Mouse (Mus musculus) kidney, adult 18-20 months (tissue): ENCODE results near the gene Grin1.
"Not testable (repeated sequence)": the region's sequence is repeated elsewhere in the genome, so short reads cannot be mapped to it uniquely, and the experiment has no call there.

Source experiments
- DNase-seq: peaks from one replicate; pipeline ENCODE4 v3.0.0; 2021

Gene Grin1

DNA sequence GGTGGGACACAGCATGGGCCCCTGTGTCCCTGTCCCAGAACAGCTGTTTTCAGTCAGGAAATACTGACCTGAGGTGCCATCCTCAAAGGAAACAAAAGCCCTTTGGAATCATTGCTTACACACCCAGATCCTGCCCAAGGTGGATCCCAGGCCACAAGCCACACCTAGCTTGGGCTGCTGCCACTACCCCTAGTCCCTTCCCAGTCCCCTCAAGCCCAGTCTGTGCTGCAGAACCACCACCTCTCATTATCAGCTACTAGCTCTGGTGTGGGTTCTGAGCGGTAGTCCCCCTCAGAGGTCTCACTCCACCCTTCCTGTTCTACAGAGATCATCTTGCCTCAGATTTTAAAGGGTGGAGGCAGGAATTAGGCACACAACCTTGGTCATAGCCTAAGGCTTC lies 32.7 kb downstream of the Grin1 start:
- DNase-seq = no peak

DNA sequence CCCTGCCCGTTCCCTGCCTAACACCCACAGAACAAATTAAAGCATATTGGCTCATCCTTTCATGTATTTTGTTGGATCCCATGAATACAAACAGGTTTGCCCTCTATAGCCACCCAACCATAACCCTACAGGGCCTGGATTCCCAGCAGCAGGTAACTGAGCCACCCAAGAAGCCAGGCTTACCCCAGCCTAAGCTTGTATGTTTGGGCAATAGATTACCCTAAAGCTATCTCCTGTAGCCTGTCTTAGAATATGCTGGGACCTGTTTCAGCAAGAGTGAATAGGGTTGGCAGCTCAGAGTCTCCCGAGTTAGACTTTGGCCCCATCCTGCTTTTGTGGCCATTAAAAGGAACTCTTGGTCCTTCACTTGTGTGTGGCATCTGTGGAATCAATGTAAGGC lies 33.4 kb downstream of the Grin1 start:
- no peak for DNase-seq

DNA sequence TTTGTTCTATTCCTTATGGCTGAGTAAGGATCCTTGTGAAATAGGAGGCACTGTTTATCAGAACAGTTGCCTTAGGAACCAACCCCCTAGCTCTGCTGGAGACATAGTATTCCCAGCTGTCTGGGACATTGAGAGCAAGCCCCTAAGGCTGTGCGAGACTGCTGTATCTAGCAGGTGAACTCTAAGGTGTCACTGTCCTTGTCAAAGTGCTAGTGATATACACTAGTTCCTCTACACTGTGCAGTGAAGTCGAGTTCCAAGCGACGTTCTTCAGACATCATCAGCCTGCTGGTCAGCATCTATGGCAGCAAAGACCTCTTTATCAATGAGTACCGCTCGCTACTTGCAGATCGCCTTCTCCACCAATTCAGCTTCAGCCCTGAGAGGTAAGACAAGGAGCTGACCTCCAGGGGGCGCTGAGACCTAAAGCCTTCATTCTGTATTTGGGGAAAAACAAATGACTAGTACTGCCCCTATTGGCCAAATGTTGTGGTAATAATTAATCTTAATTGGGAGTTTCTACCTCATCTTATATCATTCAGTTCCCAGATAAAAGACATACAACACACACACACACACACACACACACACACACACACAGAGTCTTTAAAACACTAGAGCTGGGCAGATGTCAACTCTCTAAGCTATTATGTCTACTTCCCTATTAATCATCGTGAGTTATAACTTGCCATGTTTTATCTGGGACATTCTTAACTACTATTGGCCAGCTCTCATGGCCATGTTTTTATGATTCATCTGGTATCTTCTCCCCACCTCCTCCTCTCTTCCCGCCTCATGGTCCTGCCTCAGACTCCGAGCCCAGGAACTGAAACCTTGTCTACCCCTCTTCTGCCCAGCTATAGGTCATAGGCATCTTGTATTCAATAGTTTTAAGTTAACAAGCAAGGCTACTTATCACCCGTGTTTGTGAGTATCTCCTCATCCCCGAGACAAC lies 39.8 kb downstream of the Grin1 start:
- peak; percentile 88 for DNase-seq

DNA sequence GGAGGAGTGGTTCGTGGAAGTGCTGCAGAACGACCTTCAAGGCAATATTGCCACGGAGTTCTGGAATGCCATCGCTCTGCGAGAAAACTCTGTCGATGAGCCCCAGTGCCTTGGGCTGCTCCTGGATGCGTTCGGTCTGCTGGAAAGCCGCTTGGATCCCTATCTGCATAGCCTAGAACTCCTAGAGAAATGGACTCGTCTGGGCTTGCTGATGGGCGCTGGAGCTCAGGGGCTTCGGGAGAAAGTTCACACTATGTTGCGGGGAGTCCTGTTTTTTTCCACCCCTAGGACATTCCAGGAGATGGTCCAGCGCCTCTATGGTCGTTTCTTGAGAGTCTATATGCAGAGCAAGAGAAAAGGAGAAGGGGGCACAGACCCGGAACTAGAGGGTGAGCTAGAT lies 46.0 kb downstream of the Grin1 start:
- DNase-seq = no peak

DNA sequence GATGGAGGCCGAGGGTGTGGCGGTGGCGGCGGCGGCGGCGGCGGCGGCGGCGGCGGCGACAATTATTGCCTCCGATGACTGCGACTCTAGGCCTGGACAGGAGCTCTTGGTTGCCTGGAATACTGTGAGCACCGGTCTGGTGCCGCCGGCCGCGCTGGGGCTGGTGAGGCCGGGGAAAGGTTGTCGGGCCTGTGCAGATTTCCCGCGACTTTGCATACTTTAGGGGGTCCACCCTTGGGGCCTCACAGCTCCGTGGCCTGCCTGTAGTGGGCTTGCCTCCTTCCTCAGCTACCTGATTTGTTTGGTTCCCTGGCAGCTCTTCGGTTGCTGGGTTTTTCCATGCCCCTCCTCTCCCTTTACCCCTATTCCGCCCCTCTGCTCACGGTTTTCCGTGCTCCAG lies 46.5 kb downstream of the Grin1 start:
- no peak for DNase-seq

DNA sequence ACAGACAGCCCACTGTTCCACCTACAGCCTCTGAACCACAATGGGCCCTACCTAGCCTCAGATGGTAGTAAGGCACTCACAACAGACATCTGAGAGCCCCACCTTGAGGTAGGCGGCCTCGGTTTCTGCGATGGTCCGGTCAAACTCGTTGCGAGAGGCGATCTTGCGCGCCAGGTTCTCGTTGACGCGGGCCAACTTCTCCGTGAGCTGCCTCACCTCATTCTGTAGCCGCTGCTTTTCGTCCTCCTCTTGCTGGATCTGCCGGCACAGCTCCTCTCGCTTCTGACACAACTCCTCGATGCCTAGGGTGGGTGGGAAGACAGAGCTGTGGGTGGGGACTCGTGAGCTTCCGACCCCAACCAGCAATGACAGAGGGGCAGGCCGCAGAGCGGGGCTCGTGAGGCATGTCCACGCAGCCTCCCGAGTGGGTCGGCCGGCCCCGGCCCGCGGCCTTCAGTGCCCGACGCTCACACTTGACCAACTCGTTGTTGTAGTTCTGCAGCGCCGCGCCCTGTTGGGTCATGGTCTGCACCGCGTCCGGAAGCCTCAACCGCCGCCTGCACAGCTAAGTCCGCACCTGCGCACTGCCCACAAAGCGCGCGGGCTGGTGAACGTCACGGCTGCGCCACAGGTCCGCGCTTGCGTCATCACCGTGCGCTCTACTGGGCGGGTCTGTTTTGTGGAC lies 47.0 kb downstream of the Grin1 start, which contains the start of the genes Ssna1 and Anapc2:
Gene Ssna1, minus strand, starts transcription at position 612 of the 685 bp plus-strand sequence.
Gene Anapc2, plus strand, starts transcription at position 652 of the 685 bp plus-strand sequence.
- peak; percentile 99 for DNase-seq

DNA sequence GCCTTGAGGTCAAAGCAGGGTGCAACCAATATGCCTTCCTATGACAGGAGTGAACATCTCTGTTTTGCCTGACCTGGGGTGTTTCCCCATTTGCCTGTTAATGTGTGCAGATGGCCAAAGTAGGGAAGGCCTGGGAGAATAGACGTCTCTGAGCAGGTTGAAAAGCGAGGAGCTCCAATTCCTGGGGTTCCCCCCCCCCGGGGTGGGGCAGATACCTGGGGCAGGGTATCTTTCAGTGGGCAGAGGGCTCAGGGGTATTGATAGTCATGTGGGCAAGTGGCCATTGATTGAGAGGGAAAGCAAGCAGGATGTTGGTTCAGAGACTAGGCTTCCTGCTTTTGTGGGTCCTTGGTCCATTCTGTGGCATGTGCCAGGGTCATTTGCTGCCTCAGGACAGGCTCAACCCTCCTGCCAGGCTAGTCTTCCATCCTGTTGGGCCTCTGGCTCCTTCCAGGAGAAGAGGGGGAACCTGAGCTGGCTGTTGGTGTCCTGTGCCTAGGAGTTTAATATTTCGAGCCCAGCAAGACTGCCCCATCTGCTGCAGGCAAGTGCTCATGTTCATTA lies 51.2 kb downstream of the Grin1 start:
- DNase-seq = no peak

DNA sequence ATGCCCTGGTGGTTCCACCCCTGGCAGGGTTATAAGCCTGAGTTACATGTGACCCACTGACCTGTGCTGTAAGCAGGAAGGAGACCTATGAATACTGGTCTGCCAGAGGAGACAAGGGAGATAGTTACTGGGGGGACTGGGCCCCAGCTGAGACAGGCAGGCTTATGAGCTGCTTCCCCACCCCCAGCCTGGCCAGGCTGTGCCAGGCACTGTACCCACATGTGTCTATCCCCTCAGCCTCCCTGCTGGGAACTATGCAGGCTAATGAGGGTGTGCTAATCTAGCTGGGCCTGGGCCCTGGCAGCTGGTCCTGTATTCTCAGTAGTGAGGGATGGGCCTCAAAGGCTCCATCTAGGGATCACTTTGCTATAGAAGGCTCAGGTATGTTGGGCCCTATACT lies 51.7 kb downstream of the Grin1 start:
- DNase-seq = no peak

DNA sequence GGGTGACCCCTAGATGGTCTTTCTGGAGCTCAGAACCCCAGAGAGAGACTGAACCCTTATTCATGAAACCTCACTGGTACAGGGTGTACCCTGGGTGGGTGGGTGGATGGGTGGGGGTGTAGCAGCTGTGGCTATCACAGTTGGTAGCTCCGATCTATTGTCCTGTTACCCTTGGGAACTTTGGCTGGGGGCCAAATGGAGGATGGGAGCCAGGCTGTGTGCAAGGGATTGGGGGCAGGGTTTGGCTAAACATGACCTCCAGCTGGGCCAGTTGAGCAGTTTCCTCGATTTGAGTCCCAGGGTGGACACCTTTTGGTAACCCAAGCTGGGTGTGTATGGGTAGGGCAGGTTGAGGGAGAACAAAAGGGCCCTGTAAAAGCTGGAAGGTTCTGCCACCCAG lies 52.3 kb downstream of the Grin1 start:
- peak; percentile 72 for DNase-seq

DNA sequence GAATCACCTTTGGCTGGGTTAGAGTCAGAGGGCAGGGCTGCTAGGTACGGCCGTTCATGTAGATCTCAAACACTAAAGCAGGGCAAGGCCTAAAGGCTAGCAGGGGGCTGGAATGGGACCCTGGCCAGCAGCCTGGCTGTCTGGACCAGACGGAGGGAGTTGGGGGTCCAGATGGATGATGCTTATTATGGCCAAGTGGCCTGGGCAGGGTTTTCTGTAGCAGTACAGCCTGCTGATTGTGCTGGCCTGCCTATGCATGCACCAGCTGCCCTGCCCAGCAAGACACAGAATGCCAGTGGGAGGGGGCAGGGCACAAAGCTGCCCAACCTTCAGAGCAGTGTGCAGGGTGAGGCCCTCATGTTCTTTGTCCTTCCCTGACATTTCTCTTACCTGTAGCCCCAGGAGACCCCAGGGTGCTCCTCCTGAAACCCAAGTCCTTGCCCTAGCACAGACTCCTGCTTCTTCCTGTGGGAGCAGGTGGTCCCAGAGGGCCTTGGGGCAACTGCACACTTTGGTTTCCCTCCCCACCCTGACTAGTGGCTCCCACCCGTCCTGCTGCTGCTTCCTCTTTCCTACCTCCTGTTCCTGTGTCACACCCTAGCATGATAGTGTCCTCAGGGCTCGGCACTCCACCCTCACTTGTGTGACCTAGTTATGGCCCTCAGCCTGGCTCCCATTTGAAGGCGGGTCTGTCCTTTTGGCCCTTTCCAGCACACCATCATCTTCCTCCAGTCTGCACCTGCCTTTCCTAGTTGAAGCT lies 52.9 kb downstream of the Grin1 start:
- DNase-seq = peak; percentile 64

DNA sequence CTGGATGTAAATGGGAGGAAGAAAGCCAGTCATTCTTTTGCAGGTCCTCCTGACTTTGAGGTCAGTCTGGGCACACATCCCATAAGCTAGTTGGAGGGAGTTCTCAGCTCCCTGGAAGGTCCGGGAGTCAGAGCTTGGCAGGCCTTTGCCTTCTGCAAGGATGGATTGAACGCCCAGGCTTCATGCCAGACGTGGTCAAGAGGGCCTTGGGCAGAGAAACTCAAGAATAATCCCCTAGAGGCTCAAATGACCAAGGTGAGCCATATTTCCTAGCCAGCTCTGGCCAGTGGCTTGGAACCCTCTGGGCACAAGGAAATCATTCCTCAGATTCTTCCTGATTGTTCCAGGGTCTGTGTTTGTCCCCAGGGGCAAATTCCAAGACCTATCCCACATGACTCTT lies 54.1 kb downstream of the Grin1 start:
- DNase-seq = peak; percentile 78

DNA sequence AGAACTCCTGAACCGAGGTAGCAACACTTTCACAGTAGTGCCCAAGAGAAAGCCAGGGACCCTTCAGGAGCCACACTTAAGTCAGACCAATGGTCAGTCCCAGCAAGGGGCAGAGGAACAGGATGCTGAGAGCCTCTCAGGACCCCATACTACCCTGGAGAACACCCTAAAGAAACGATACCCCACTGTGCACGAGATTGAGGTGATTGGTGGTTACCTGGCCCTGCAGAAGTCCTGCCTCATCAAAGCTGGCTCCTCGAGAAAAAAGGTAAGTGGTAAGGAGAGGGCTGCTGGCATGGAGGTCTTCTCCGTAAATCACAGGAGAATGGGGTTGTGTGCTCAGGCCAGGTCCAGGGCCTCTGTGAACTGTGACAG lies 54.7 kb downstream of the Grin1 start:
- no peak for DNase-seq

DNA sequence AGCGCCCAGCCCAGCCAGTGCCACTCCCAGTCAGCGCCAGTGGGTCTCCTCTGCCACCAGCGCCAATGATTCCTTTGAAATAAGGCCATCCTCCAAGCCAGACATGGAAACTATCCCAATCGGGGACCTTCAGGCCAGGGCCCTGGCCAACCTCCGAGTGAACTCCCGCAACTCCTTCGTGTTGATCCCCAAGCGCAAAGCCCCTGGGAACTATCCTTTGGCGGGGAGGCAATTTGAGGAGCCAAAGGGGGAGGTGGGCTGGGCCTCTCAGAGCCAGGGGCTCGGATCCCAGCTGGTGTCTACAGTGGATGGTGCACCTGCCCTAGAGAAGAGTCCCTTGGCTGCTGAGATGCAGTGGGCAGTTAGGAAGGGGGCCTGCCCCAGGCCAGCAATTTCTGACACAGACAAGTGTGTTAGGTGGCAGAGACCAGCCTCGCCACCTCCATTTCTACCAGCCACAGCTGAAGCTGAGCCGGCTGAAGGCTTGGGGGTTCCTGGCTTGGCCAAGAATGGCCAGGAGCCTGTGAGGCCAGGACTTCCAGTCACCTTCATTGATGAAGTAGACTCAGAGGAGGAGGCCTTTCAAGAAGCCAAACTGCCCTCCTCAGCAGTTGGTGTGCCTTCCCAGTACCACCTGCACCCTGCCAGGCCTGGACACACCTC lies 55.2 kb downstream of the Grin1 start:
- peak; percentile 19 for DNase-seq

DNA sequence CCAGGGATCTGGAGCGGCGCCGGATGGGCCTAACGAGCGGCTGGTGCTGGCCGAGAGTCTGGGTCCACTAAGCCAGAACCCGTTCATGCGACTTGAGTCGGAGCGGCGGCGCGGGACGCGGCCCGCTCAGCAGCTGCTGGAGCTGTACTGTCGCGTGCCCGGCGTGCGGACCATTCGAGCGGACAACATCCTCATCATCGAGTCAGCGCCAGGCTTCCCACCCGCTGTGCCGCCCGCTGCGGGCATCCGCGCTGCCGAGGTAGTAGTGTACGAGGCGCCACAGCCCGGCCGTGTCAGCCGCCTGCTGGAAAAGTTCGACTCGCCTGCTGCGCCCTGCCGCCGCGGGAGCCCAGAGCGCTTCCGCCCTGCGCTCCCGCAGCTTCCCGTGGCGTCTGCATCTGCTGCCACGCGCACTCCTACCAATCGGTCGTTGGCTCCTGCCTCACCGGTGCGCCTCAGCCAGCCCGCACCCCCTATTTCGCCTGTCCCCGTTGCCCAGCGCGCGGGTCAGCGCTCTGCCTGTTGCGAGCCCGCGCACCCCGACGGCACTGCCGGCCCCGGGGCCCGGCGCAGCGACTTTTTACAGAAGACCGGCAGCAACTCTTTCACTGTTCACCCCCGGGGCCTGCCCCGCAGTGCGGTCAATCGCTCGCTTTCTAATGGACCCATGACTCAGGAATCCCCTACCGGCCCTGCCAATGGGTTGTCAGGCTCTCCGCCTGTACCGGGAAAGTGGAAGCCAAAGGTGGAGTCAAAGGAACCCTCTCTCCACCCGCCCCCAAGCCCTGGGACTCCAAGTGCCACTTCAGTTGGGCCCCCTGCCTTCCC lies 56.0 kb downstream of the Grin1 start:
- DNase-seq = peak; percentile 28

DNA sequence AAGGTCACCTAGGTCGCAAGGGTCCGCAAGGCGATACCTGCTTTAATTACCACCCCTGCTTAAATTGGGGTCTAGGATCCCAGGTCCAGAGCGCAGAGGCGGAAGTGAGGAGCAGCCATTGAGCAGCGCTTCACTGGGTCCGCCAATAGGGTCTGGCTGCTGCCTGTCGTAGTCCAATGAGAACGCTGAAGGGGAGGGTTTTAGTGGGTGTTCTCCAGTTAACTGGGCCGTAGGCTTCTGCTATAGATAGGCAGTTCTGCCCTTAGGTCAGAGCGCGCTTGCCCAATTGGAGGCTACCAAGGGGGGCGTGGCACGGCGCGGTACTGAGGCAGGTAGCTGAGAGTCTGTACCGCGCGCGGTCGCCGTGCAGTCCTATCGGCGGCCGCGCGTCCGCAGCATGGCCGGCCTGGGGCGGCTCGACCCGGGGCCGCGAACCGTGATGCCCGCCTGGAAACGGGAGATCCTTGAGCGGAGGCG lies 56.7 kb downstream of the Grin1 start, which contains the start of gene Tprn:
Gene Tprn, plus strand, starts transcription at position 328 of the 477 bp plus-strand sequence.
- DNase-seq = peak; percentile 94

DNA sequence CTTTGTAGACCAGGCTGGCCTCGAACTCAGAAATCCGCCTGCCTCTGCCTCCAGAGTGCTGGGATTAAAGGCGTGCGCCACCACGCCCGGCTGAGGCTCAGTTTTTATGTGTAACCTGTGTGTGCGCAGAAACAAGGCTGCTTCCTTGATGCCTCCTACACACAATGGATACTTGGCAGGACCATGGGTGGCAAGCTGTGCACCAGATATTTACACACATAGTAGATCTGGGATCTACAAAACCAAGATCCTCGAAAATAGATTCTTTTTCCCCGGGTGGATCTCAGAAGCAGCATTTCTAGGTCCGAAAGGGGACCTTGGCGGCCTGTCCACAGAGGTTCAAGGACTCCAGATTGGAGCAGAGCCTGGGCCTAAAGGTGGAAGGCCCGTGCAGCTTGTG lies 57.1 kb downstream of the Grin1 start:
- DNase-seq = no peak

DNA sequence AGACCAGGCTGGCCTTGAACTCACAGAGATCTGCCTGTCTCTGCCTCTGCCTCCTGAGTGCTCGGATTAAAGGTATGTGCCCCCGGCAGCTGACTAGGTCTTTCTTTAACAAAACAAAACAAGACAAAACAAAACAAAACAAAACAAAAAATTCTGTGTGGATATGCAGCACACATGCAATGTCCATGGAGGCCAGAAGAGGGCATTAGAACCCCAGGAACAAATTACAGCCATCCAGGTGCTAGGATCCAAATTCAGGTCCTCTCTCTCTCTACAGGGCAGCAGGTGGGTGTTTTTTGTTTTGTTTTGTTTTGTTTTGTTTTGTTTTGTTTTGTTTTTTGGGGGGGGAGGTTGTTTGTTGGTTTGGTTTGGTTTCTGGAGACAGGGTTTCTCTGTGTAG lies 60.1 kb downstream of the Grin1 start:
- no peak for DNase-seq

DNA sequence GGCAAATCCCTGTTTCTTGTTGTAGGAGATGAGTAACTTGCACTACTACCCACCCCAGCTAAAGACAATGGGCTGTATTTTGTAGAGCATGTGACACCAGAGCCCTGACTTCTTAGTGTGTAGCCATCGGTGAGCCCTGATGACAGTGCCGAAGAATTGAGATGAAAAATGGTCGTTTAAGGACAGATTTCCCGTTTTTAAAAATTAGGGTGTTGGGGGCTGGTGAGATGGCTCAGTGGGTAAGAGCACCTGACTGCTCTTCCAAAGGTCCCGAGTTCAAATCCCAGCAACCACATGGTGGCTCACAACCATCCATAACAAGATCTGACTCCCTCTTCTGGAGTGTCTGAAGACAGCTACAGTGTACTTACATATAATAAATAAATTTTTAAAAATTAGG lies 61.7 kb downstream of the Grin1 start:
- not testable (repeated sequence) for DNase-seq

DNA sequence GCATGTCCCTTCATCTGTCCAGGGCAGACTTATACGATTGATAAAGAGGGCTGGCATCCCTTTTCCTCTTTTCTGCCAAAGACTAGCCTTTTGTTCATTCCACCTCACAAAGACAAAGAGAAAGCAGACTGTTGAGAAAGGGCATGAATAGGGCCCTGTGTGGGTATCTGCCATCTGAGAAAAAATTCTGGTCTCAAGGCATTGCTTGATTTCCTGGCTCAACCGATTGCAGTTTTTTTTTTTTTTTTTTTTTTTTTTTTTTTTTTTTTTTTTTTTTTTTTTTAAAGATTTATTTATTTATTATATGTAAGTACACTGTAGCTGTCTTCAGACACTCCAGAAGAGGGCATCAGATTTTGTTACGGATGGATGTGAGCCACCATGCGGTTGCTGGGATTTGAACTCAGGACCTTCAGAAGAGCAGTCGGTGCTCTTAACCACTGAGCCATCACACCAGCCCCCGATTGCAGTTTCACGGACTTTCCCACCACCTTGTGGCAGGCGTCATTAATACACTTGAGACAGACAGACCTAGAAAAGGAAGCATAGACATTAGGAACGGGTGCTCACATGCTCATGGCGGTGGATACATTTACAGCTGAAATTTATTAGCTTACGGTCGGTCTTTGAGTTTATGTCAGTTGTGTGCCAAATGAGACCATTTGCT lies 62.4 kb downstream of the Grin1 start:
- peak; percentile 51 for DNase-seq

DNA sequence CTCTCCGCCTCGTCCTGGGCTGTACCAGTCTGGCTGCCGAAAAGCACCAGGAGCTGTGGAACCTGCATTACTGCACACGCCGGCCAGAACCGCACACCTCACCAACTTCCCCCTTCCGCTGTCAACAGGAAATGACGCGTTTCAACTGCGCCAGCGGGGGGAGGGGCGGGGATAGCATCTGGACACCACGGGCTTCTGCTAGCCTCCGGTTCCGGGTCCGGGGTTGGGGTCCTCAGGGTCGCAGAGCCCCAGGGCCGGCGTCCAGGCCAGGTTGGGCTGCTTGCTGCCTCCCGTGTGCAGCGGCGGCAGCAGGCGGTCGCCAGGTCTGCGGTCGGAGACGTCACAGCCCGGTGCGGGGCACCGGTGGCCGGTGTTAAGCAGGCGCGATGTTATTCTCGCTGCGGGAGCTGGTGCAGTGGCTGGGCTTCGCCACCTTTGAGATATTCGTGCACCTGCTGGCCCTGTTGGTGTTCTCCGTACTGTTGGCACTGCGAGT lies 63.7 kb downstream of the Grin1 start, which contains the start of gene Tmem203:
Gene Tmem203, plus strand, starts transcription at position 156 of the 496 bp plus-strand sequence.
- peak; percentile 92 for DNase-seq
